Comparison of ENCODE assay signal across 9 mouse cellular contexts in genomic region chr13:20489110-20489509, GRCm38 (mm10).
DNase-seq lines count a peak whose midpoint lies in the region; ATAC-seq and TF ChIP-seq lines count a peak whose summit lies in the region.
"Had no signal": no experiment of that assay in that cellular context is flagged by ENCODE, and none has a peak within 500 bp of the region (broad histone marks: within the 10 kb centered on the region; RNA-seq: fewer than 3 reads in every experiment).

No protein-coding gene starts in this region.

- ATAC-seq in kidney, postnatal 0 days (replicated peaks; ENCODE audit: low FRiP score, low read depth): no peak
- no peak for ATAC-seq in liver, postnatal 0 days

- DNase-seq in adrenal gland, postnatal 14 days: peak; percentile 26
- DNase-seq in adrenal gland, postnatal 4 days (ENCODE audit: low spot score in 2 of 2): no peak
- no peak for DNase-seq in kidney, postnatal 0 days (ENCODE audit: low spot score)
- no peak for DNase-seq in kidney, adult 18-20 months
- DNase-seq in CD4-positive helper T cell, adult 2 months (ENCODE audit: low read depth, low spot score): peak; percentile 26
- peak; percentile 19 for DNase-seq in liver, postnatal 0 days
- no peak for DNase-seq in spleen, postnatal 14 days (ENCODE audit: low spot score in 2 of 2)
- no peak for DNase-seq in right cerebral cortex, postnatal 25 days
- DNase-seq: adrenal gland, adult 8-10 months had no signal

- H3K4me3 ChIP-seq in kidney, postnatal 0 days (replicated peaks; ENCODE audit: low read depth, low read length): no peak overlapping the region
- no peak overlapping the region for H3K4me3 ChIP-seq in liver, postnatal 0 days (ENCODE audit: low read depth, low read length)

- H3K27me3 ChIP-seq in kidney, postnatal 0 days (ENCODE audit: insufficient read depth, low read length): no peaks in the 10 kb centered on the region
- no peaks in the 10 kb centered on the region for H3K27me3 ChIP-seq in liver, postnatal 0 days (ENCODE audit: insufficient read depth, low read length)

- peak; percentile 32; the same call in 1 of the 2 replicates for TF ChIP-seq CTCF in kidney, postnatal 0 days (IDR thresholded peaks at IDR 0.05; ENCODE audit: low read depth)
- TF ChIP-seq CTCF in liver, postnatal 0 days (IDR thresholded peaks at IDR 0.05; ENCODE audit: low read depth): peak; percentile 39; the same call in 1 of the 2 replicates

- no peak overlapping the region for H3K9ac ChIP-seq in kidney, postnatal 0 days (ENCODE audit: low read depth, low read length)
- H3K9ac ChIP-seq in liver, postnatal 0 days (replicated peaks): no peak overlapping the region

- no peak overlapping the region for H3K4me2 ChIP-seq in kidney, postnatal 0 days (ENCODE audit: low read length)
- no peak overlapping the region for H3K4me2 ChIP-seq in liver, postnatal 0 days (ENCODE audit: low read depth, low read length)

- H3K27ac ChIP-seq in kidney, postnatal 0 days: no peak overlapping the region
- H3K27ac ChIP-seq in liver, postnatal 0 days (ENCODE audit: low read depth): no peak overlapping the region

- no peaks in the 10 kb centered on the region for H3K9me3 ChIP-seq in kidney, postnatal 0 days (replicated peaks; ENCODE audit: low read length)
- no peaks in the 10 kb centered on the region for H3K9me3 ChIP-seq in liver, postnatal 0 days (ENCODE audit: low read length)

- WGBS in kidney, postnatal 0 days: 86% methylated on average over 3 of the region's 3 CpGs
- 69% methylated on average over 3 of the region's 3 CpGs for WGBS in liver, postnatal 0 days (ENCODE audit: insufficient replicate concordance)

- TF ChIP-seq EP300 in liver, postnatal 0 days (IDR thresholded peaks at IDR 0.05; ENCODE audit: low read depth): no peak

- H3K4me1 ChIP-seq in kidney, postnatal 0 days (replicated peaks; ENCODE audit: insufficient read depth, low read length): no peaks in the 10 kb centered on the region
- no peaks in the 10 kb centered on the region for H3K4me1 ChIP-seq in liver, postnatal 0 days (ENCODE audit: insufficient read depth)

- H3K36me3 ChIP-seq in kidney, postnatal 0 days (ENCODE audit: insufficient read depth, low read length): no peaks in the 10 kb centered on the region
- no peaks in the 10 kb centered on the region for H3K36me3 ChIP-seq in liver, postnatal 0 days (replicated peaks; ENCODE audit: insufficient read depth, low read length)

Comparison
In these comparisons a context has a peak if more than half of its experiments do, and no peak if none do; other contexts are left out.
1. DNase-seq: peak in adrenal gland, postnatal 14 days (single experiment), CD4-positive helper T cell, adult 2 months (single experiment) and liver, postnatal 0 days (single experiment); none in adrenal gland, postnatal 4 days (0 of 2), kidney, postnatal 0 days (single experiment), kidney, adult 18-20 months (single experiment), spleen, postnatal 14 days (0 of 2) and right cerebral cortex, postnatal 25 days (single experiment).